Mouse (Mus musculus) embryonic facial prominence, embryonic 13.5 days (tissue): ENCODE measurements at regions not wholly inside any gene's neighbourhood (a gene's known extent, or its start where the extent isn't known, plus 50 kb on each side); places are given as distances from the start of the nearest gene placed in this dataset.

ENCODE experiments used
- ATAC-seq: fragments of 200-750 bp; cut with Nextera tagmentation; 2 replicates; pipeline ENCODE4 v1.8.0; 2017; ENCODE audit warnings: low read depth; ENCODE audit not compliant: insufficient number of reproducible peaks, insufficient read depth, low FRiP score, low TSS enrichment
- H3K27ac ChIP-seq: fragments of 300-500 bp; sonication (generic); 2 replicates; pipeline ENCODE4 v1.5.1; 2015; ENCODE audit warnings: moderate library complexity, mild to moderate bottlenecking, inconsistent platforms
- H3K27me3 ChIP-seq: fragments of 300-500 bp; sonication (generic); 2 replicates; pipeline ENCODE4 v1.6.1; 2015; ENCODE audit warnings: mild to moderate bottlenecking, inconsistent platforms
- H3K36me3 ChIP-seq: fragments of 300-500 bp; sonication (generic); 2 replicates; pipeline ENCODE4 v1.6.1; 2015; ENCODE audit warnings: mild to moderate bottlenecking, inconsistent platforms
- H3K4me1 ChIP-seq: fragments of 300-500 bp; sonication (generic); 2 replicates; pipeline ENCODE4 v1.6.1; 2015; ENCODE audit warnings: inconsistent platforms
- H3K4me2 ChIP-seq: fragments of 300-500 bp; sonication (generic); 2 replicates; pipeline ENCODE4 v1.6.1; 2015; ENCODE audit warnings: moderate library complexity, mild to moderate bottlenecking, inconsistent platforms
- H3K4me3 ChIP-seq: fragments of 300-500 bp; sonication (generic); 2 replicates; pipeline ENCODE4 v1.5.1; 2015; ENCODE audit warnings: mild to moderate bottlenecking, inconsistent platforms
- H3K9ac ChIP-seq: fragments of 300-500 bp; sonication (generic); 2 replicates; pipeline ENCODE4 v1.6.1; 2015; ENCODE audit warnings: mild to moderate bottlenecking, inconsistent platforms
- H3K9me3 ChIP-seq: fragments of 300-500 bp; sonication (generic); 2 replicates; pipeline ENCODE4 v1.6.1; 2016; ENCODE audit warnings: inconsistent platforms
- WGBS: fragments of 180-500 bp; shearing (Covaris S2); methylation state at CpG from one replicate; pipeline ENCODE4 v1.1.7; 2015; ENCODE audit warnings: mixed read lengths; 5-methylcytosine and 5-hydroxymethylcytosine counted together

DNA sequence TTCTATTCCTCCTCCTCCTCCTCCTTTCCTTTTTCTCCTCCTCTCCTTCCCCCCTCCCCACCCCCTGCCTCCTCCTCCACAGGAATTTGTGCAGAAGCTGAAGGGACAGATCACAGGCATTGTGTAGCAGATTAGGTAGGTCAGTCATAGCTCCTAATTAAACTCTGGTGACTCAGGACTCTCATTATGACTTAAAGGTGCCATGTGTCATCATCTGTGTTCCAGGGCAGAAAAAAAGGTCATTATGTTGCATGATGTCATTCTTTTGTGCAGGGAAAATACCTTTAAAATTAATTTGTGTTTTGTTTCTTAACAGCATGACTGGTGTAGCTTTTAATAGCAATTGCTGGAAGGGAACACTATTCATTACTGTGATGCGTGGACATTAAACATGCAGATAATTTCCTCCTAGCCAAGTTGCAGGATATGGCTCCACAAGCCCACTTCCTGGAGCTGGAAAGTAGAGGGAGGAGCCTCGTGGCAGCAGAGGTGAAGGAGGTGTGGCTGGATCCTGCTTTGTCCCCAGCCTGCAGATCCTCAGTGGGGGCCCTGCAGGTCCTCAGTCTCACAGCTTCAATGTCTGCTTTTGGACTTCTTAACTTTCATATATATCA lies 62.4 kb upstream of the Jazf1 start:
- Histone ChIP-seq H3K4me3 (no peak overlapping the region), H3K36me3 (no peaks in the 10 kb centered on the region), H3K27ac (no peak overlapping the region), H3K9me3 (no peaks in the 10 kb centered on the region), H3K27me3 (no peaks in the 10 kb centered on the region), H3K9ac (no peak overlapping the region), H3K4me1 (0 out of 2 replicates have a peak, but pooled peaks cover 2% of the 10 kb centered on the region), H3K4me2 (no peak overlapping the region)
- no peak for ATAC-seq
- 24% methylated on average over 2 of the region's 2 CpGs for WGBS

DNA sequence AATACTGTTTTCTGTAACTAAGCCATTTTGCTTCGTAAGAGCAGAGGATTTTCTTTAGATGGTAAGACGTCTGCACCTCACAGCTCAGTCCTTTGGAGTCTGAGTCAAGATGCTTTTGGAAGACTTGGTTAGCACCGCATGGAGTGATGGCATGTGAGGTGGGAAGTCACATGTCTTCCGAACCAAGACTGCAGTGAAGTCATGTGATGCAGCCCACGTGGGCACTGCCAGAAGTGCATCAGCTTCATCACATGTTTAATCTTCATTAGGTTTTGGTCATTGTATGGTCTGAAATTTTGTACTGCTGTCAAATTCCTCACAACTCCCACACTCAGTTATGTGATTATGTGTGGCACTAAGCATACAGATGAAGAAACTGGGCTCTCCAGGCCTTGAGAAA lies 58.3 kb upstream of the Jazf1 start:
- H3K4me3 ChIP-seq = no peak overlapping the region
- no peak for ATAC-seq

GRCm38 (mm10) chr6:53124800-53125450 lies 56.5 kb upstream of the Jazf1 start:
- H3K9ac ChIP-seq = no peak overlapping the region
- WGBS = 70% methylated on average over 17 of the region's 17 CpGs
- H3K27ac ChIP-seq = no peak overlapping the region
- no peaks in the 10 kb centered on the region for H3K9me3 ChIP-seq
- no peaks in the 10 kb centered on the region for H3K27me3 ChIP-seq
- H3K4me3 ChIP-seq = no peak overlapping the region
- no peak overlapping the region for H3K4me2 ChIP-seq
- ATAC-seq = no peak
- no peaks in the 10 kb centered on the region for H3K4me1 ChIP-seq
- no peaks in the 10 kb centered on the region for H3K36me3 ChIP-seq

More for the DNA sequence above, 58.3 kb upstream of the Jazf1 start:
- Histone ChIP-seq H3K4me1 (no peaks in the 10 kb centered on the region), H3K9ac (no peak overlapping the region), H3K27ac (no peak overlapping the region), H3K36me3 (no peaks in the 10 kb centered on the region), H3K27me3 (no peaks in the 10 kb centered on the region), H3K9me3 (no peaks in the 10 kb centered on the region), H3K4me2 (no peak overlapping the region)
- 76% methylated on average over 5 of the region's 5 CpGs for whole genome bisulfite sequencing

- Histone ChIP-seq H3K4me2 (no peak overlapping the region), H3K9me3 (no peaks in the 10 kb centered on the region), H3K4me1 (no peaks in the 10 kb centered on the region), H3K36me3 (no peaks in the 10 kb centered on the region), H3K27ac (no peak overlapping the region), H3K9ac (no peak overlapping the region), H3K4me3 (no peak overlapping the region), H3K27me3 (no peaks in the 10 kb centered on the region)
- 93% methylated on average over 5 of the region's 5 CpGs for WGBS
- no peak for ATAC-seq
These were observed 52.0 kb upstream of the Jazf1 start for GRCm38 (mm10) chr6:53120385-53120784.
